Mouse (Mus musculus) liver, postnatal 0 days (tissue): Measurements from ENCODE around the gene Gm20388. TPM values are rescaled to one million over a fixed set of nuclear protein-coding genes. Genes with fewer than 3 reads are reported as not detected.

Source experiments
- ATAC-seq: fragments of 200-750 bp; cut with Nextera tagmentation; 2 replicates; pipeline ENCODE4 v1.8.0; 2017; ENCODE audit warnings: mild to moderate bottlenecking, moderate library complexity
- DNase-seq: peaks from one replicate; pipeline ENCODE4 v3.0.0-alpha.2; 2016
- H3K27ac ChIP-seq: fragments of 300-500 bp; sonication (generic); 2 replicates; pipeline ENCODE4 v1.5.1; 2014; ENCODE audit warnings: antibody characterized with exemption, moderate library complexity, mild to moderate bottlenecking, low read depth
- H3K27me3 ChIP-seq: fragments of 300-500 bp; sonication (generic); 2 replicates; pipeline ENCODE4 v1.6.1; 2014; ENCODE audit warnings: low read length, control low read depth, mixed read lengths; ENCODE audit not compliant: insufficient read depth
- H3K36me3 ChIP-seq: fragments of 300-500 bp; sonication (generic); replicated peaks from 2 replicates; pipeline ENCODE4 v1.6.1; 2014; ENCODE audit warnings: mild to moderate bottlenecking, control low read depth, low read length, moderate library complexity, mixed read lengths; ENCODE audit not compliant: insufficient read depth
- H3K4me1 ChIP-seq: fragments of 300-500 bp; sonication (generic); 2 replicates; pipeline ENCODE4 v1.6.1; 2014; ENCODE audit warnings: antibody characterized with exemption, mild to moderate bottlenecking, control low read depth; ENCODE audit not compliant: insufficient read depth
- H3K4me2 ChIP-seq: fragments of 300-500 bp; sonication (generic); 2 replicates; pipeline ENCODE4 v1.6.1; 2014; ENCODE audit warnings: low read depth, mild to moderate bottlenecking, low read length, moderate library complexity, mixed read lengths
- H3K4me3 ChIP-seq: fragments of 300-500 bp; sonication (generic); 2 replicates; pipeline ENCODE4 v1.5.1; 2014; ENCODE audit warnings: low read depth, low read length
- H3K9ac ChIP-seq: fragments of 300-500 bp; sonication (generic); replicated peaks from 2 replicates; pipeline ENCODE4 v1.6.1; 2014; ENCODE audit warnings: mild to moderate bottlenecking, moderate library complexity
- H3K9me3 ChIP-seq: fragments of 300-500 bp; sonication (generic); 2 replicates; pipeline ENCODE4 v1.6.1; 2016; ENCODE audit warnings: mild to moderate bottlenecking, control low read depth, low read length, mixed read lengths
- CTCF ChIP-seq: sonication (generic); IDR thresholded peaks from 2 replicates; pipeline ENCODE4 v1.5.1; 2016; ENCODE audit warnings: antibody characterized with exemption, low read depth
- EP300 ChIP-seq: IDR thresholded peaks from 2 replicates; pipeline ENCODE4 v1.6.1; 2016; ENCODE audit warnings: antibody characterized with exemption, low read depth, mild to moderate bottlenecking
- WGBS: fragments of 180-500 bp; shearing (Covaris S2); extraction: QIAGEN DNeasy Blood & Tissue Kit; methylation state at CpG from one replicate; pipeline ENCODE4 v1.1.7; 2014; ENCODE audit not compliant: insufficient replicate concordance; 5-methylcytosine and 5-hydroxymethylcytosine counted together
- polyA plus RNA-seq: library from polyadenylated mRNA; unstranded; fragments of >200 nt; fragmentation: Nextera tagmentation; extraction: Ambion mirVana; gene quantifications from 2 replicates; pipeline ENCODE4 v1.2.1, GENCODE M21; 2015

Gm20388 gene
- polyA plus RNA-seq, 1 experiment from 2014 or later = not detected

- Histone ChIP-seq H3K36me3 (no peaks in the 10 kb centered on the region), H3K4me3 (no peak overlapping the region), H3K4me2 (no peak overlapping the region), H3K9me3 (no peaks in the 10 kb centered on the region), H3K27ac (no peak overlapping the region), H3K9ac (no peak overlapping the region), H3K4me1 (peaks cover 3% of the 10 kb centered on the region), H3K27me3 (no peaks in the 10 kb centered on the region)
- DNase-seq (no peak), ATAC-seq (no peak)
- TF ChIP-seq CTCF = no peak
- WGBS = 67% methylated on average over 21 of the region's 21 CpGs
These were observed 4170.1 kb downstream of the Gm20388 start for GRCm38 (mm10) chr8:124080467-124081326.

GRCm38 (mm10) chr8:124082616-124083015 is 4172.0 kb downstream of the Gm20388 start:
- no peak overlapping the region for H3K4me2 ChIP-seq
- 84% methylated on average over 8 of the region's 8 CpGs for WGBS
- TF ChIP-seq CTCF (no peak), EP300 (no peak)
- DNase-seq (no peak), ATAC-seq (no peak)
- H3K9me3 ChIP-seq = no peaks in the 10 kb centered on the region
- no peak overlapping the region for H3K9ac ChIP-seq
- no peaks in the 10 kb centered on the region for H3K36me3 ChIP-seq
- H3K4me3 ChIP-seq = no peak overlapping the region
- no peaks in the 10 kb centered on the region for H3K27me3 ChIP-seq
- H3K4me1 ChIP-seq = no peaks in the 10 kb centered on the region
- no peak overlapping the region for H3K27ac ChIP-seq

- no peaks in the 10 kb centered on the region for H3K4me1 ChIP-seq
- no peaks in the 10 kb centered on the region for H3K9me3 ChIP-seq
- TF ChIP-seq EP300 = no peak
- peak; percentile 37 for TF ChIP-seq CTCF
- no peak overlapping the region for H3K27ac ChIP-seq
- 76% methylated on average over 7 of the region's 7 CpGs for whole genome bisulfite sequencing
- H3K27me3 ChIP-seq = no peaks in the 10 kb centered on the region
- H3K4me2 ChIP-seq = no peak overlapping the region
- H3K36me3 ChIP-seq = no peaks in the 10 kb centered on the region
- H3K4me3 ChIP-seq = no peak overlapping the region
- ATAC-seq = no peak
- no peak for DNase-seq
- no peak overlapping the region for H3K9ac ChIP-seq
These were observed 4173.0 kb downstream of the Gm20388 start for GRCm38 (mm10) chr8:124083611-124084010.

- ATAC-seq (no peak), DNase-seq (no peak)
- H3K4me2 ChIP-seq = no peak overlapping the region
- H3K27ac ChIP-seq = no peak overlapping the region
- no peaks in the 10 kb centered on the region for H3K9me3 ChIP-seq
- no peak overlapping the region for H3K4me3 ChIP-seq
- no peak overlapping the region for H3K9ac ChIP-seq
- no peaks in the 10 kb centered on the region for H3K27me3 ChIP-seq
- H3K4me1 ChIP-seq = no peaks in the 10 kb centered on the region
- no peak for TF ChIP-seq CTCF
- no peak for TF ChIP-seq EP300
- H3K36me3 ChIP-seq = no peaks in the 10 kb centered on the region
- 43% methylated on average over 4 of the region's 4 CpGs for WGBS
These were observed 4175.0 kb downstream of the Gm20388 start for GRCm38 (mm10) chr8:124085668-124086067.

GRCm38 (mm10) chr8:124088092-124088613 is 4177.5 kb downstream of the Gm20388 start:
- no peaks in the 10 kb centered on the region for H3K9me3 ChIP-seq
- H3K4me3 ChIP-seq = no peak overlapping the region
- no peak overlapping the region for H3K27ac ChIP-seq
- H3K36me3 ChIP-seq = no peaks in the 10 kb centered on the region
- 69% methylated on average over 11 of the region's 11 CpGs for WGBS
- ATAC-seq = no peak
- DNase-seq = no peak
- H3K9ac ChIP-seq = no peak overlapping the region
- H3K27me3 ChIP-seq = no peaks in the 10 kb centered on the region
- no peak for TF ChIP-seq CTCF
- TF ChIP-seq EP300 = no peak
- no peaks in the 10 kb centered on the region for H3K4me1 ChIP-seq
- H3K4me2 ChIP-seq = no peak overlapping the region

GRCm38 (mm10) chr8:124089016-124089415 is 4178.4 kb downstream of the Gm20388 start:
- no peak overlapping the region for H3K27ac ChIP-seq
- no peaks in the 10 kb centered on the region for H3K36me3 ChIP-seq
- no peaks in the 10 kb centered on the region for H3K9me3 ChIP-seq
- TF ChIP-seq EP300 (no peak), CTCF (no peak)
- WGBS = 71% methylated on average over 5 of the region's 5 CpGs
- H3K9ac ChIP-seq = no peak overlapping the region
- no peaks in the 10 kb centered on the region for H3K4me1 ChIP-seq
- ATAC-seq = no peak
- DNase-seq = no peak
- H3K4me3 ChIP-seq = no peak overlapping the region
- no peak overlapping the region for H3K4me2 ChIP-seq
- H3K27me3 ChIP-seq = no peaks in the 10 kb centered on the region
